Mouse (Mus musculus) intestine, embryonic 15.5 days (tissue): Measurements from ENCODE around the gene Ttll5. TPM values are rescaled to one million over a fixed set of nuclear protein-coding genes. Genes with fewer than 3 reads are reported as not detected.

Source experiments
- ATAC-seq: fragments of 200-750 bp; cut with Nextera tagmentation; 2 replicates; pipeline ENCODE4 v1.8.0; 2017; ENCODE audit warnings: moderate TSS enrichment, moderate library complexity
- H3K27ac ChIP-seq: fragments of 300-500 bp; sonication (generic); 2 replicates; pipeline ENCODE4 v1.5.1; 2015; ENCODE audit warnings: mild to moderate bottlenecking, inconsistent platforms
- H3K27me3 ChIP-seq: fragments of 300-500 bp; sonication (generic); replicated peaks from 2 replicates; pipeline ENCODE4 v1.6.1; 2015; ENCODE audit warnings: inconsistent platforms
- H3K36me3 ChIP-seq: fragments of 300-500 bp; sonication (generic); 2 replicates; pipeline ENCODE4 v1.6.1; 2015; ENCODE audit warnings: inconsistent platforms
- H3K4me1 ChIP-seq: fragments of 300-500 bp; sonication (generic); replicated peaks from 2 replicates; pipeline ENCODE4 v1.6.1; 2015; ENCODE audit warnings: inconsistent platforms
- H3K4me2 ChIP-seq: fragments of 300-500 bp; sonication (generic); replicated peaks from 2 replicates; pipeline ENCODE4 v1.6.1; 2015; ENCODE audit warnings: mild to moderate bottlenecking, inconsistent platforms
- H3K4me3 ChIP-seq: fragments of 300-500 bp; sonication (generic); replicated peaks from 2 replicates; pipeline ENCODE4 v1.5.1; 2015; ENCODE audit warnings: inconsistent platforms
- H3K9ac ChIP-seq: fragments of 300-500 bp; sonication (generic); 2 replicates; pipeline ENCODE4 v1.6.1; 2015; ENCODE audit warnings: inconsistent platforms
- H3K9me3 ChIP-seq: fragments of 300-500 bp; sonication (generic); 2 replicates; pipeline ENCODE4 v1.6.1; 2016; ENCODE audit warnings: inconsistent platforms
- WGBS: fragments of 180-500 bp; shearing (Covaris S2); methylation state at CpG from one replicate; pipeline ENCODE4 v1.1.7; 2015; 5-methylcytosine and 5-hydroxymethylcytosine counted together
- polyA plus RNA-seq: library from polyadenylated mRNA; unstranded; fragments of >200 nt; fragmentation: Nextera tagmentation; extraction: Ambion mirVana; gene quantifications from 2 replicates; pipeline ENCODE4 v1.2.1, GENCODE M21; 2015

The Ttll5 gene
- polyA plus RNA-seq: 9.0 and 10.1 TPM in 2 replicates

DNA sequence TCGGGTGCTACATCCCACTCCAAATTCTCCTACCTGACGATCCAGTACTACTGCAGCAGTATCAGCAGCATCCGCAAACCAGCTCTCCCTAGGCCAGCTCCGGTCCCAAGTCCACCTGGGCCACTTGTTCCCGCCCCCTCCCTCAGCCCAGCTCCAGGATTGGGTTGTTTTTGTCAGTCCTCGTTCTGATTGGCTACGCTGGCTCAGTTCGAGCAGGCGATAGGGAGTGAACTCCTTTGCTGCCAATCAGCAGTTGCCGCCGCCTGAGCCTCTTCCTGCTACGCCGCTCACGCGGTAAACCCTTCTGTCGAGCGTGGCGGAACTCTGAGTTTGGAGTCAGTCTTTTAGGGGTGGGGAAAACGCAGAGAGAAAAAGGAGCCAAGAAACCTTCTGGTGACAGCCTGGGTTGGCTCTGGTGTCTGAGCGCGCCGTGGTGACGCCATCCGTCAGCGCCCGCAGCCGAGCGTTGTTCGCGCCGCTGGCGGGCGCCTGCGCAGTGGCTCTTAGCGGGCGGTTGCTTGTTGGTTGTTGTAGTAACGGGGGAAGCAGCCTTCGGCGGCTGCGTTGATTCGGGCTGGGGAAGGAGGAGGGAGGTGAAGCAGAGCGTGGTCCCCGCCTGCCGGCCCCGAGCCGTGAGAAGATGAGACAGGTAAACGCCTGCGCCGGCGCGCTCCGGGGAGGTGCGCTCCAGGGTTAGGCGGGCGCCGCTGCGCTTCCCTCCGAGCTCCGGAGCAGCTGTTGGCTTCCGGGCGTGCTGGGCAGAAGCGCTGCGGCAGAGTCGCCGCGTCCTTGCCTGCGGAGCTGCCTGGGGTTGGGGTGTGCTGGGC, at the start of gene Ttll5, which contains the start of gene Erg28:
Gene Ttll5, plus strand, starts transcription at position 222 of the 827 bp plus-strand sequence.
Gene Erg28, minus strand, starts transcription at position 113 of the 827 bp plus-strand sequence.
- Histone ChIP-seq H3K4me2 (peak within 1 kb of the TSS; percentile 82), H3K4me3 (peak within 1 kb of the TSS; percentile 88), H3K27ac (peak within 1 kb of the TSS; percentile 99), H3K9me3 (no peaks in the 10 kb centered on the region), H3K4me1 (peaks cover 7% of the 10 kb centered on the region; the same call in 1 of the 2 replicates), H3K9ac (peak within 1 kb of the TSS; percentile 73), H3K27me3 (no peaks in the 10 kb centered on the region), H3K36me3 (0 out of 2 replicates have a peak, but pooled peaks cover 3% of the 10 kb centered on the region)
- ATAC-seq: peak; percentile 99
- WGBS: under 1% methylated on average over 67 of the region's 67 CpGs

DNA sequence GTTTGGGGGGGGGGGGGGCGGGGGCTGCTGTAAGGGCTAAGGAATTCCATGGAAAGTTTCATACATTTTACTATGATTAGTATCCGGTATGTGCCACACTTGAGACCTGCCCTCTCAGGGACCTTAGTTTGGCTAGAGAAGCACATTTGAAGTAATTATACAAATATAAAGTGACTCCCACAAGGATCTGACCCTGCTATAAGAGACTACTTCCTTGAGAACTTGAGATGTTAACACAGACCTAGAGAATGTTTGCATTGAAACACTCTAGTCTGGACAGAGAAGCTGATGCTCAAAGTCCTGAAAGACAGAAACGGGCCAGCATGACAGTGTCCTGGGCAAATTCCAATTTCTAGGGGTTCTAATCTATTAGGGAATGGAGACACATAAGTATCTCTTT, 45.5 kb upstream of the Ttll5 start:
- WGBS: 48% methylated on average over 3 of the region's 3 CpGs
- Histone ChIP-seq H3K4me1 (no peaks in the 10 kb centered on the region), H3K9me3 (no peaks in the 10 kb centered on the region), H3K9ac (no peak overlapping the region), H3K4me2 (no peak overlapping the region), H3K27ac (no peak overlapping the region), H3K36me3 (no peaks in the 10 kb centered on the region), H3K4me3 (no peak overlapping the region), H3K27me3 (no peaks in the 10 kb centered on the region)
- ATAC-seq: no peak

DNA sequence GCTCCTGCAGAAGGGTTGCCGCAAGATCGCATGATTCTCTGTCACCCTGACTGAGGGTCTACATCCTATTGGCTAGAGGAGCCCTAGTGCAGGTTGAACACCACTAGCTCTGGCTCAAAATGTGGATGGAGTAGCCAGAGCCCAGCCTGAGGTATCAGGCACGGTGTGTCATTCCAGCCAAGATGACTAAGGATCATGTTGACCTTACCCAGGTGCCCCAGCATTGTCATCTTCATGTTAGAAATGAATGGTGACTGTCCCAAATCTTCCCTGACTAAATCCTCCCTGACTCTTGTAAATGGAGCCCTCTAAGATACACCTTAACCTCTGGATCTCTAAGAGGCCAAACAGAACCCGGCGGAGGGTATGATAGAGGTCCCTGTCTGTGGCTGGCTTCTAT, 44.8 kb upstream of the Ttll5 start:
- ATAC-seq: no peak
- no peaks in the 10 kb centered on the region for H3K4me1 ChIP-seq
- H3K9me3 ChIP-seq: no peaks in the 10 kb centered on the region
- H3K36me3 ChIP-seq: no peaks in the 10 kb centered on the region
- 91% methylated on average over 5 of the region's 5 CpGs for WGBS
- H3K27ac ChIP-seq: no peak overlapping the region
- no peaks in the 10 kb centered on the region for H3K27me3 ChIP-seq
- no peak overlapping the region for H3K4me3 ChIP-seq
- no peak overlapping the region for H3K9ac ChIP-seq
- H3K4me2 ChIP-seq: no peak overlapping the region

DNA sequence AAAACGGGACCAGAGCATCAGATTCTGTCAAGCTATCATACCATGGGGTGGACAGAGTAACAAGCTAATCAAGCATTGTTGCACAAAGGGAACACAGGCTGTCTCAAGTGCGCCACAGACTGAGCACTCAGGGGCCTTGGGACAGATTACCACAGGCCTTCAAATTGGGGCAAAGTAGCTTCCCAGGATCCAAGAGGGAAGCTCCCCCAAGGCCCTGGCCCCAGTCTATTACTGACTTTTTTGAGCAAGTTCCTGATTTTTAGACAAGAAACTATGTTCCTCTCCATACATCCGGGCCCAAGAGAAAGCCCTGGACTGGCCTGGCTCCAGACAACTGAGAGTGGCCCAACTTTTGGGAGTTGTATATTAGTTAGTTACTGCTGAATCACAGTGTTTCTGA, 42.9 kb upstream of the Ttll5 start:
- no peak overlapping the region for H3K27ac ChIP-seq
- no peaks in the 10 kb centered on the region for H3K9me3 ChIP-seq
- no peak overlapping the region for H3K9ac ChIP-seq
- no peaks in the 10 kb centered on the region for H3K36me3 ChIP-seq
- H3K4me1 ChIP-seq: 0 out of 2 replicates have a peak, but pooled peaks cover 3% of the 10 kb centered on the region
- 83% methylated on average over 3 of the region's 3 CpGs for WGBS
- H3K27me3 ChIP-seq: no peaks in the 10 kb centered on the region
- no peak overlapping the region for H3K4me2 ChIP-seq
- H3K4me3 ChIP-seq: no peak overlapping the region
- ATAC-seq: no peak

DNA sequence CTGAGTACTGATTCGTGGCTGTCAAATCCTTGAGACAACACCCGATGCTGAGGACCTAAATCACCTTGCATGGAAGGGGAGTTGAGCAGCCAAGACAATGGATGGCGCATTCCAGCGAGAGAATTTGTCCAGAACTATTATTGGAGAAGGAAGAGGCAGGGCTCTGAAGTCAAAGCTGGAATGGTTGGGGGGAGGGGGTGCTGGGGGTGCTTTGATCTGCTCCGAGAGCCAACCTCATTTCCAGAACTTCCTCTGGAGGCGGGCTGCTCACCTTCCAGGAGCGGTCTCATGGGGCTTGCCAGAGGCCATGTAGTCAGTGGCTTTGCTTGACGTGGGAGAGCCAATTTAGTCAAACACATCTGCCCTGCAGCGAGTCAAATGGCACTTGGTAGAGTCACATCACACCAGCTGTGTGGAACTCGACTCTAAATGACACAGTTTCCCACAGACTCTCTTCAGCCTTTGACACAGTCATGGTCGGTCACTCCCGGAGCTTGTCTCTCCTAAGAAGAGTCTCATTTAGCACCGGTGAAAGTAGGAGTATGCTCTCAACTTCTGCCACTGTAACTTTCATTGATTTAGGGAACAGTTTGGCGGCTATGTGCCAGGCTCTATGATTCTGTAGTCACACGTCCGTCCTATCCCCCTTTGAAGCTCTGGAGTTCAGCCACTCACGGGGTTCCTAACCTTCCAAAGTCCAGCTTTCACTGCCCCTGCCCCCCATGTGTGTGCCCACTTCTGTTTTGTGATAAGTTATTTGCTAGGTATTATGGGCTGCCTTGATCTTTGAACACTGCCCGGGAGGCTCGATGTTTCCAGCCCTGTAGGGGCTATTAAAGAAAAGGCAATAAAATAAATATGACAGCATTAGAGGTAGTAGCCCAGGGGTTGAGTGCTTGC, 39.3 kb upstream of the Ttll5 start:
- H3K36me3 ChIP-seq: no peaks in the 10 kb centered on the region
- no peak overlapping the region for H3K9ac ChIP-seq
- peak; percentile 90 for ATAC-seq
- 54% methylated on average over 19 of the region's 19 CpGs for WGBS
- 0 out of 2 replicates have a peak overlapping the region, but pooled peaks have one; percentile 20 for H3K27ac ChIP-seq
- peak overlapping the region; percentile 1; the same call in 1 of the 2 replicates for H3K4me2 ChIP-seq
- H3K4me3 ChIP-seq: no peak overlapping the region
- no peaks in the 10 kb centered on the region for H3K9me3 ChIP-seq
- H3K27me3 ChIP-seq: no peaks in the 10 kb centered on the region
- 0 out of 2 replicates have a peak, but pooled peaks cover 3% of the 10 kb centered on the region for H3K4me1 ChIP-seq

DNA sequence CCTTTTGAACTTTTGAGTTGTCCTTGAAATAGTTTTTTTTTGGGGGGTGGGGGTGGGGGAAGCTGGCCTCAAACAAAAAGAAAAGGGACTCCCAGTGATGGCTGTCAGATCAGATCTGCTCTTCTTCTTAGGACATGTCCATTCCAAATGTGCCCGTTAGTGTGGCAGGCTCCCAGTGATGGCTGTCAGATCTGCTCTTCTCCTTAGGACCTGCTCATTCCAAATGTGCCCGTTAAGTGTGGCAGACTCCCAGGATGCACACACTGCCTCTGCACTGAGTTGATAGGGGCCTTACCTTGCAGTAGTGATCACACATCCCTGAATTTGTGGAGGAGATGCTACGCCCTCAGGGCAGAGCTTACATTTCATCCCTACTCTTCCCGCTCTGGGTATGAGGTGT, 32.3 kb upstream of the Ttll5 start:
- no peak overlapping the region for H3K4me2 ChIP-seq
- no peaks in the 10 kb centered on the region for H3K27me3 ChIP-seq
- no peaks in the 10 kb centered on the region for H3K9me3 ChIP-seq
- H3K36me3 ChIP-seq: no peaks in the 10 kb centered on the region
- H3K9ac ChIP-seq: no peak overlapping the region
- H3K27ac ChIP-seq: no peak overlapping the region
- no peak for ATAC-seq
- WGBS: 87% methylated on average over 4 of the region's 4 CpGs
- no peak overlapping the region for H3K4me3 ChIP-seq
- H3K4me1 ChIP-seq: no peaks in the 10 kb centered on the region

DNA sequence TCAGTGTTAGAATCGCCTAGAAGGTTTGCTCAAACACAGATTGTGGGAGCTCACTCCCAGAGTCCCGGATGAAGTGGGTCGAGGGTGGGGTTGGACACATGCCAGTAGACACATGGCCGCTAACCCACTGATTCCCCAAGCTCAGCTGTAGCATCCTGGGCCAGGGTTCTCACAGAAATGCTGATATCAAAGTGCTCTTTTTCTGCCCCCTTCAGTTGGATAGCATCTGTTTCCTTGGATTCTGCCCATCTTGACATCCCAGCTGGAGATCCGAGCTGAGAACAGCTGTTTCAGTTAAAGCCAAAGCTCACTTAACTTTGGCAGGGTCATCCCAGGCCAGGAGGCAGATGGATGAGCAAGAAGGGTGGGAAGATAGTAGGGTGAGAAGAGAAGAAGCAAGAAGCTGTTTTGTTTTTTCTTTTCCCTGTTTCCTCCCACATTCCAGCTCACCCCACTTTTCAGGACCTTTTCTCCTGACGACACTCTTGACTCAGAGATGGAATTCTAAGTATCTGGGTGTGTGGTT, 31.6 kb upstream of the Ttll5 start:
- Histone ChIP-seq H3K36me3 (no peaks in the 10 kb centered on the region), H3K27ac (no peak overlapping the region), H3K9me3 (no peaks in the 10 kb centered on the region), H3K27me3 (no peaks in the 10 kb centered on the region), H3K4me2 (no peak overlapping the region), H3K4me1 (no peaks in the 10 kb centered on the region), H3K4me3 (no peak overlapping the region), H3K9ac (no peak overlapping the region)
- WGBS: 42% methylated on average over 6 of the region's 6 CpGs
- ATAC-seq: peak; percentile 62

DNA sequence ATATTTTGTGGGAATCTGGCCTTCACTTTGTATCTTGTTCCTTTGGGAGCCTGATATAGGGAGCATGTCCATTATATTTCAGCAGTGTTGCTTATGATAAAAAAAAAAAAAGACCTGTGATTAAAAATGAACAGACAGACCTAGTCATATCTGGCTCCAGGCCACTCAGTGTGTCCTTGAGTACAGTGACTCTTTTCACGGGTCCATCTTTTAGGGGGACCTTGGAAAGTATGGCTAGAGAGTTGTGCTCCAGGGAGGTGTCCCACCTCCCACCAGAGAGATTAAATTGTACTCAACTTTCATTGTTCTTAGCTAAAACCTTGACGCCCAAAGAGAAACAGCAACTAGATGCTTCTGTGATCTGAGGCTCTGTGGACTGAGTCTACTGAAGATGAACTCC, 30.4 kb upstream of the Ttll5 start:
- no peaks in the 10 kb centered on the region for H3K9me3 ChIP-seq
- H3K27me3 ChIP-seq: no peaks in the 10 kb centered on the region
- no peak overlapping the region for H3K4me3 ChIP-seq
- H3K9ac ChIP-seq: no peak overlapping the region
- H3K27ac ChIP-seq: no peak overlapping the region
- H3K4me1 ChIP-seq: no peaks in the 10 kb centered on the region
- H3K36me3 ChIP-seq: no peaks in the 10 kb centered on the region
- no peak overlapping the region for H3K4me2 ChIP-seq
- 79% methylated on average over 2 of the region's 2 CpGs for WGBS
- ATAC-seq: no peak

DNA sequence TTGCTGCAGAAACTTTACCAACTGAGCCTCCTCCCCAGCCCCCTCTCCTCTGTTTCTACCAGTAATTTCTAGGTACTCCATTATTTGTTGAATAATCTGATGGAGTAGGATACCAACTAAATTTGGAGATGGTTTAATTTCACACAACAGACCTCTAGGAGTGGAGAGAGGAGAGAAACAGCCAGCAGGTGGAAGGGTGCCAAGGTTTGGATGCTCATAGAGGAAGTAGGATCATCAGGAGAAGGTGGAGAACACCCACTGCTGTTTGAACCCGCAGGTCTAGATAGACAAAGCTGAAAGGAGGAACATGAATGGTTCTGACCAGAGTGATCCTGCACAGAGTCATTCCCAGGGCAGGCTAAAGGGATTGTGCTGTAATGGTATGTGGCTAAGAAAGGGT, 28.9 kb upstream of the Ttll5 start:
- no peak overlapping the region for H3K4me2 ChIP-seq
- no peak for ATAC-seq
- no peaks in the 10 kb centered on the region for H3K27me3 ChIP-seq
- no peaks in the 10 kb centered on the region for H3K4me1 ChIP-seq
- H3K36me3 ChIP-seq: no peaks in the 10 kb centered on the region
- WGBS: 83% methylated on average over 1 of the region's 1 CpGs
- no peaks in the 10 kb centered on the region for H3K9me3 ChIP-seq
- no peak overlapping the region for H3K27ac ChIP-seq
- H3K9ac ChIP-seq: no peak overlapping the region
- no peak overlapping the region for H3K4me3 ChIP-seq

DNA sequence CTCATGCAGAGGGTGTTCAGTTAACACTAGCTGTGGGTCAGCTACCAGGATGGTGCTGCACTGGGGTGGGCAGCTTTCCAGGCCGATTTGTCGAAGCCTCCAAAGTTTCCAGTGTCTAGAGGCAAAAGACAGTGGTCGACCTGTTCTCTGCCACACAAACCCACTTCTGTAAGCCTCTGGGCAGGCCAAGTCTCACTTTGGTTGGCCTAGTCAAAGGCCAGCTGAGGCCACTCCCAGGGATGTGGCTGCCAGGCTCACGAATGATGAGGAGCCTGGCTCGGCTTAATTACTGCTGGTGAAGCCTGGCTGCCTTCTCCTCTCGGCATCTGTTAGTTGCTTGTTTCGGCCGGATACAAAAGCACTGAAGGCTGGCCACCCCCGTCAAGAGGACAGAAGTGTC, 24.4 kb upstream of the Ttll5 start:
- Histone ChIP-seq H3K4me1 (no peaks in the 10 kb centered on the region), H3K4me2 (no peak overlapping the region), H3K4me3 (no peak overlapping the region), H3K9me3 (no peaks in the 10 kb centered on the region), H3K27ac (no peak overlapping the region), H3K36me3 (no peaks in the 10 kb centered on the region), H3K9ac (no peak overlapping the region), H3K27me3 (no peaks in the 10 kb centered on the region)
- 0 out of 2 replicates have a peak, but pooled peaks have one; percentile 31 for ATAC-seq
- WGBS: 46% methylated on average over 9 of the region's 9 CpGs

DNA sequence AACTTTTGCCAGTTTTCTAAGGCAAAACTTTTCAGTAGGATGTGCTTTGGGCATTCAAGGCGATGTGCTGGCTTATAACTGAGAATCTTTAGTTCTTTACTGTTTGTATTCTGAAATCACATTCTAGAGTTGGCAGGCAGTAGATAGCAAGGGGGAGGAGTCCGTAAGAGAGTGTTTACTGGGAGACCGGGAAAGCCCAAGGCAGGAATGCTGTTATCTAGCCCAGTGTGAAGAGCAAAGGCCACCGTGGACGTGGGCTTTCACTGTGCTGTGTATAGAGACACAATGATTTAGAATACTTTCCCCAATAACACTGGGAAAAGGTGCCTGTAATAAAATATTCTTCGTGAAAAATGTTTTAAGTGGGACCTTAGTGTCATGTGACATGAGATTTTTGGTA, 14.7 kb upstream of the Ttll5 start:
- WGBS: 27% methylated on average over 6 of the region's 6 CpGs
- no peaks in the 10 kb centered on the region for H3K4me1 ChIP-seq
- no peaks in the 10 kb centered on the region for H3K27me3 ChIP-seq
- H3K36me3 ChIP-seq: 0 out of 2 replicates have a peak, but pooled peaks cover 4% of the 10 kb centered on the region
- peak; percentile 90 for ATAC-seq
- H3K9ac ChIP-seq: no peak overlapping the region
- no peak overlapping the region for H3K27ac ChIP-seq
- H3K4me2 ChIP-seq: no peak overlapping the region
- H3K4me3 ChIP-seq: no peak overlapping the region
- no peaks in the 10 kb centered on the region for H3K9me3 ChIP-seq

DNA sequence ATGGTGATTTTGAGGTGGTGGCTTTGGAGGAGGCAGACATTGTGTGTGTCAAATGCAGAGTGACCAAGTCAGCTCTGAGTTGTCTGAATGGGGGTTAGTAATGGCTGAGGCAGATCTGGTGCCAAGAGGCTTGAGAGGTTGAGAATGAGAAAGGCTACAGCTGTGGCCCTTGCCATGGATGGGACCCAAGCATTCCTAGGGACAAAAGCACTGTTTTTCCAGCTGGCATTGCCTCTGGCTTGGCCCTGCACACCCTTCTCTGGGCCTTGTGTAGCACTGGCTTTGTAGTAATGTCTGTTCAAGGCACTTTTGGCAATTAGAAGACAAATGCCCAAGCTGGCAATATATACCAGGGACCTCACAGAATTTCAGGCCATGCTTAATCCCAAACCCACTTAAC, 13.5 kb upstream of the Ttll5 start:
- Histone ChIP-seq H3K27me3 (no peaks in the 10 kb centered on the region), H3K27ac (no peak overlapping the region), H3K9me3 (no peaks in the 10 kb centered on the region), H3K4me1 (no peaks in the 10 kb centered on the region), H3K9ac (no peak overlapping the region), H3K4me3 (no peak overlapping the region), H3K36me3 (0 out of 2 replicates have a peak, but pooled peaks cover 11% of the 10 kb centered on the region), H3K4me2 (no peak overlapping the region)
- ATAC-seq: no peak
